Mouse (Mus musculus): ENCODE data around the gene Ttc26.
"Not testable (repeated sequence)": the region's sequence is repeated elsewhere in the genome, so short reads cannot be mapped to it uniquely, and the experiment has no call there.

Gene Ttc26

DNA sequence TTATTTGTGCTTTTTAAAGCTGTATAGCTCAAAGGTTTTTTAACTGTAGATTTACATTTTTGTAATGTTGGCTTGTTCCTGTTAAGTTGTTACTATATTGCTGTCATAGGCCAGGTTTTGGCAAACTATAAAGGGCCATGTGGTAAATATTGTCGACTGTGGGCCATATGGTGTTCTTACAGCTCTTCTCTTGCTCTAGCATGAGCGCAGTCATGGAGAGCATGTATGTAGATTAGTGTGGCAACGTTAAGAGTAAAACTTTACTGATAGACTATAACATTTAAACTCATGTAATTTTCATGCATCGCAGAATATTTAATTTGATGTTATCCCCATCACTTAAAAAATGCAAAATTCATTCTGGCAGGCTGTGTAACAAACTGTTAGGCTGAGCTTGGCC is 71.8 kb downstream of the Ttc26 start:
- no peak for DNase-seq (ENCODE audit: extremely low read depth, insufficient read length, low spot score)

DNA sequence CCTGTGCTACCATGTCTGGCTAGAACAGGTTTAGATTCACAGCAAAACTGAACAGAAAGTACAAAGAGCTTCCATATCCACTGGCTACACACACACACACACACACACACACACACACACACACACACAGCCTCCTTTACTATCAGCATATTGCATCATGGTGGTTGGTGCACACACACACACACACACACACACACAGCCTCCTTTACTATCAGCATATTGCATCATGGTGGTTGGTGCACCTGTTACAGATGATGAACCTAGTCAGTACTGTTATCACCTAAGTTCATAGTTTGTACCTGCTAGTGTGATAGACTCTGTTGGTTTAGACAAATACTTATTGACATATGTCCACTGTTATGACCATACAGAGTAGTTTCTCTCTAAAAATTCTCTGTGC is 75.2 kb downstream of the Ttc26 start:
- not testable (repeated sequence) for DNase-seq (ENCODE audit: extremely low read depth, insufficient read length, low spot score)

DNA sequence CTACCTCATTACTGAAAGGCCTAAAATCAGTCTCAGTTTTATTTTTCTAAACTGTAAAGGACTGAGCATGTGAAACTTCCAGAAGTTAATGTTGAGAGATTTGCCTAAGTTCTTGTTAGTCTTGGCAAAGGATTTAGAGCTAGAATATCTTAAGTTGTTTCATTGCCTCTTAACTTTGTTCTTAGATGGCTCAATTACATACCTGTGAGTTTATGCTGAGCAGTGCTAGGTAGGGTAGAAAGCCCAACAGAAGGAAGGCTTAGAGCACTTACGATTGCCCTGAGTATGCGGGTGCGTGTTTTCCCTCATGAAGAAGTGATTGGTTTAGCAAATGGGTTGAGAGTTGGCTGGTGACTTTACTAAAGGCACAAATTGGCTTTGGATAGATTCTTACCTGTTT is 76.8 kb downstream of the Ttc26 start:
- no peak for DNase-seq (ENCODE audit: extremely low read depth, insufficient read length, low spot score)

DNA sequence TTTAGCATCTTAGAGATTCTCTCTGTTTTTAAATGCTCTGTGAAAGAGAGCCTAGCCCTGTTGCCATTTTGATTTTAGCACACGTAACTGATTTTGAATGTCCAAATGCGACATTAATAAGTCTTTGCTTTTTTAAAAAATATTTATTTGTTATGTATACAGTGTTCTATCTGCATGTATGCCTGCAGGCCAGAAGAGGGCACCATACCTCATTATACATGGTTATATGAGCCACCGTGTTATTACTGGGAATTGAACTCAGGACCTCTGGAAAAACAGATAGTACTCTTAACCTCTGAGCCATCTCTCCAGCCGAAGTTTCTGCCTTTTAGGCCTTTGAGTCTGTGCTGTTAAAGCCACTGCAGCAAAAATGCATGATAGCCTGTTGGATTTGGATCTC is 88.3 kb downstream of the Ttc26 start:
- no peak for DNase-seq (ENCODE audit: extremely low read depth, insufficient read length, low spot score)
